Mouse (Mus musculus) lung, postnatal 14 days (tissue): ENCODE measurements around the gene Gpn2.

ENCODE experiments used
- DNase-seq: peaks from one replicate; pipeline ENCODE4 v3.0.0; 2021

Gpn2 gene

GRCm38 (mm10) chr4:133596084-133596483 lies 11.9 kb downstream of the Gpn2 start:
- no peak for DNase-seq

- DNase-seq, result no peak
These were observed 14.5 kb downstream of the Gpn2 start for GRCm38 (mm10) chr4:133598616-133599015.

GRCm38 (mm10) chr4:133599116-133599515 lies 15.0 kb downstream of the Gpn2 start:
- DNase-seq, result no peak

GRCm38 (mm10) chr4:133599571-133600073 lies 15.5 kb downstream of the Gpn2 start:
- peak; percentile 93 for DNase-seq

- no peak for DNase-seq
These were observed 16.1 kb downstream of the Gpn2 start for GRCm38 (mm10) chr4:133600306-133600705.

GRCm38 (mm10) chr4:133601721-133602218 lies 17.6 kb downstream of the Gpn2 start, which contains the start of gene Sfn:
Gene Sfn, minus strand, starts transcription at chr4:133602168.
- peak; percentile 79 for DNase-seq

GRCm38 (mm10) chr4:133603056-133603455 lies 18.9 kb downstream of the Gpn2 start:
- DNase-seq, result no peak

GRCm38 (mm10) chr4:133604175-133604574 lies 20.0 kb downstream of the Gpn2 start:
- no peak for DNase-seq

- no peak for DNase-seq
These were observed 20.7 kb downstream of the Gpn2 start for GRCm38 (mm10) chr4:133604856-133605255.

- DNase-seq, result no peak
These were observed 21.2 kb downstream of the Gpn2 start for GRCm38 (mm10) chr4:133605330-133605729.

- DNase-seq, result no peak
These were observed 23.1 kb downstream of the Gpn2 start for GRCm38 (mm10) chr4:133607284-133607683.

GRCm38 (mm10) chr4:133609719-133610118 lies 25.6 kb downstream of the Gpn2 start:
- DNase-seq, result peak; percentile 93

- no peak for DNase-seq
These were observed 27.7 kb downstream of the Gpn2 start for GRCm38 (mm10) chr4:133611815-133612214.

GRCm38 (mm10) chr4:133612416-133612815 lies 28.3 kb downstream of the Gpn2 start:
- no peak for DNase-seq

GRCm38 (mm10) chr4:133613026-133613425 lies 28.9 kb downstream of the Gpn2 start:
- DNase-seq, result no peak

GRCm38 (mm10) chr4:133613867-133614266 lies 29.7 kb downstream of the Gpn2 start:
- no peak for DNase-seq

- peak; percentile 77 for DNase-seq
These were observed 30.2 kb downstream of the Gpn2 start for GRCm38 (mm10) chr4:133614274-133614761.

GRCm38 (mm10) chr4:133615416-133615815 lies 31.3 kb downstream of the Gpn2 start:
- DNase-seq, result no peak

- DNase-seq, result no peak
These were observed 33.8 kb downstream of the Gpn2 start for GRCm38 (mm10) chr4:133617936-133618335.

GRCm38 (mm10) chr4:133619473-133620136 lies 35.4 kb downstream of the Gpn2 start:
- no peak for DNase-seq

- no peak for DNase-seq
These were observed 36.5 kb downstream of the Gpn2 start for GRCm38 (mm10) chr4:133620668-133621067.

GRCm38 (mm10) chr4:133622161-133622695 lies 38.1 kb downstream of the Gpn2 start:
- no peak for DNase-seq

GRCm38 (mm10) chr4:133624830-133625229 lies 40.7 kb downstream of the Gpn2 start:
- no peak for DNase-seq

GRCm38 (mm10) chr4:133625621-133626071 lies 41.5 kb downstream of the Gpn2 start:
- peak; percentile 79 for DNase-seq
